Mouse (Mus musculus) MEL-GATA-1-ER (cell line): Measurements from ENCODE around the gene Scin.
A peak's percentile ranks its signal among the peaks of the same experiment; 100 is the strongest.

ENCODE experiments used
- DNase-seq: peaks from one replicate; pipeline ENCODE4 v3.0.0-alpha.2; 2012; ENCODE audit warnings: low read depth; ENCODE audit errors: extremely low read depth

Scin gene

DNA sequence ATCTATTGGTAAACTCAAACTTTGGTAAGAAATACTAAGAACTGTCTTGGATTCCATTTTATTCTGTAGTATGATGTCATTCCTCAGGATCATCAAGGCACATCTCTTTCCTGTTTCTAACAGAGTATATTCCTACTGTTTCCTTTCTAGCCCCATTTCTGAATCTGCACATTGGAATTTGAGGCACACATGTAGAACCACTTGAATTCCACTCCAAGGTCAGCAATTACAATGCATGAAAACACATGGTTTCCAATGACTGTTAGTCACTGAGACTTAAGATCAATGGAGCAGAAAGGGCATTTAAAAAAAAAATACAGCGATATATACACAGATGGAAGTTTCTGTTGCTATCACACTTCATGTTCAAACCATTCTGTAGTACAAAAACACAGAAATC lies 24.8 kb downstream of the Scin start:
- DNase-seq = no peak

DNA sequence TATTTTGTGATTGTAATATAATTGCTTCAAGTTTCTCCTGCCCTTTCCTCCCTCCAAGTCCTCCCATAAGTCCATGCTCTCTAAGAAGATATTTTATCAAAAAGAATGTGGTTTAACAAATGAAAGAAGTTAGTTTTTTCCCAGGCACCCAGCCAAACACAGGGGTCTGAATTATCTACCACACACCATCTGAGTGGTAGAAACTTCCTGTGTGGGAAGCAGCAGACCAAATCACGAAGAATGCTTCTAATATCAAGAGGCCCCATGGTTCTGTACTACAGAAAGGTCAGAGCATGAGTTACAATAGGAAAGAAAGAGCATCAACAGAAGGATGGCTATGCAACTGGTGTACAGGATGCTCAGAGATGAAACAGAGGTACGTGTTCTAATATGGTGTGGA lies 25.9 kb downstream of the Scin start:
- peak; percentile 86 for DNase-seq

DNA sequence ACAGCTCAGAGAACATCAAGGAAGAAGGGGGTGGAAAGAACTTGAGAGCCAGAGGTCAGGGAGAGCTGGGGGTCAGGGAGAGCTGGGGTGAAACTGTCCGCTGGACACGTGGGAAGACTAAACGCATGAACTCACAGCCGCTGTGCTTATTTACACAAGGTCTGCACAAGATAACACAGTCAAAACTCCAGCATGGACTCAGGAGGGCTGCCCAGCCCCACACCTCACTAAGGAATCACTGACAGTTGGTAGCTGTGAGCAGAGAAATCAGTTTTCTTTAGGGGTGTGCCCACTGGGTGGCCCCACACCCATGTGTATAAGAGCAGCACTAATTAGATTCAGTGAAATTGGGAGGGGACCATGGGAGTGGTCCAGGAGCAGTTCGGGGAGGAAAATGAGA lies 27.2 kb downstream of the Scin start:
- no peak for DNase-seq

DNA sequence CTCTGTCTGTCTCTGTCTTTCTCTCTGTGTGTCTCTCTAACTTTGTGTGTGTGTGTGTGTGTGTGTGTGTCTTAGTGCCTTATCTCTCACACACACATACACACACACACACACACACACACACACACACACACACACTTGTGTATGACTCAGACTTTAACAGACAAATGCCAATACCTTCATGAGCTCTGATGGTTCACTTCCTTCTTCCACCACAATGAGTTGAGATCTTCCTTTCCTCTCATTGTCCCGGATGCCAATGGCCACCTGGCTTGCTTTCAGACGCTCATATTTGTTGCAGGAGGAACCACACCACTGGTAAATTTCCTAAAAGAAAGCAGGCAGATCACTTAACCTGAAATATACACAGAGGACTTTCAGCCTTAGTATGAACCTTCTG lies 29.3 kb downstream of the Scin start:
- no peak for DNase-seq

DNA sequence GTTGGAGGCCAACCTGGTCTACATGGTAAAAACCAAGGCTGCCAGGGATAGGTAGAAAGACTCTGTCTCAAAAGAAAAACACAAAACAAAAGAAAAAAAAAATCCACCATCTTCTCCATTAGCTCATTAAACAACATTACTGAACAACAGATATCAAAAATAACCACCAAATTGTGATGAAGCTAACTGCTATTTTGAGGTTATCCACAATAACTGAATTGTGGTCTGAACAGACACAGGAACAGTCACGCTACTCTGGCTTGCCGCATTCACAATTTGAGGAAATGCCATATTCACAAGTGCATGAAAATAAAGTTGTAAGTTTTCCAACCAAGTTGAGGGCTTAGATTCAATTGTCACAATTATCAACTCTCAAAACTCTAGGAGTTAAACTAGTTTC lies 31.7 kb downstream of the Scin start:
- peak; percentile 34 for DNase-seq

DNA sequence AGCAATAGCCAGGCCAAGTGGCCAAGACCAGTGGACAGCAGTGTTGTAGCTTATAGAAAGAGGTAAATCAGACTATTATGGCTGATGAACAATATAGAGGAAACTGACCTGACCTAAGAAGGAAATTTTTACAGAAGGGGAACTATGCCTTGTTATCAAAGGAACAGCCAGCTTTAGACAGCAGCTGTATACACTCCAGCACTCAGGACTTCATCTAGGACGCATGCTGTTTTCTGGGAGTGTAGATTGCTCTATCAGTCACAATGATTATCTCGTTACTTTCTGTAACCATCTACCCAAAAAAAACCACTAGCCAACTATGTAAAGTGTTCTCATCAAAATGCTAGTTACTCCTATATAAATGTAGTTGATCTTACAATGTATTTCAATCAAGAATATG lies 34.6 kb downstream of the Scin start:
- peak; percentile 43 for DNase-seq

DNA sequence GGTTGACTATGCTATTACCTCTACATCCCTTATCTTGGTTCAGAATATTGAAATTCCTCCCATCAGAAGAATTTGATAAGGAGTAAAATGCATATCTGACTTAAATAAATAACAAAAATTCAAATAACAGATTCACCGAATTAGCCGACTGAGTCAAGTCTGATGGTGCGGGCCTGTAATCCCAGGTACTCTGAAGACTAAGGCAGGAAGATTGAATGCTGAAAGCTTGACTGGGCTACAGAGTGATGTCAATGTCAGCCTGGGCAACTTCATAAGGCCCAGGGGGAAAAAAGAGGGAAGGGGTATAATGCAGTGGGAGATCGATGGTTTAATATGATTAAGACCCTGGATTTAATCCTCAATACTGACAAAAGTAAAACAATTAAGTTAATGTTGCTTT lies 36.6 kb downstream of the Scin start:
- DNase-seq = no peak

DNA sequence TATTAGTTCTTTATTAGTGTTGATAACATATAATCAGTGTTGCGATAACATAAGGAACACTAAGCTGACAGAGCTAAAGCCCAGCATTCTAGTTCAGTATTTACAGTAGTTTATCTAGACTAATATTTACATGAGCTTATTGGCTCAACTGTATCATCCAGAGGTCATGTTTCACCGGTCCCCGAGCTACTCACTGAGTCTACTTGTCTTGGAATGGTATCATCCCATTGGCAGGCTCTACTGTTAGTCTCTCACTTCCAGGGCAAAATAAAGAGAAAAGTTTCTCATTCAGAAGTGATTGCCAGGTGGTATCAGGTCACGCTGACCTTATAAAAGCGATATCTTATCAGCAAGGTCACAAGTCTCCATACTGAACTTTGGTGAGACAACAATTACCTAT lies 37.0 kb downstream of the Scin start:
- no peak for DNase-seq

DNA sequence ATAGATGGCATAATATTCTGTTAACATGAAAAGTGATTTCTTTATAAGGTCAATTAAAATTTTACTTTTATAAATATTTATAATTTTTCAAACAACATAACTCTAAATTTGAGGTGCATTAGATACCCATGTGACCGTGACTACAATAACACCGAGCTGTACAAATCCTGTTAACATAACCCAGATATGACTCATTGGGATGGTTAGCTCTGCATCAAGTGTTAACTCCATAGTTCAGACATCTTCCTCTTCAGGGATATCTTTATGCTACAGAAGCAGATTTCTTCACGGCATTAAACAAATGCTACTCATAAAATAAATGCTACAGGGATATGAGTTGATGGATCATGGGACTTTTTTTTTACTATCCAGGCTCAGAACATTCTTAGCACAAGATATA lies 37.6 kb downstream of the Scin start:
- no peak for DNase-seq

DNA sequence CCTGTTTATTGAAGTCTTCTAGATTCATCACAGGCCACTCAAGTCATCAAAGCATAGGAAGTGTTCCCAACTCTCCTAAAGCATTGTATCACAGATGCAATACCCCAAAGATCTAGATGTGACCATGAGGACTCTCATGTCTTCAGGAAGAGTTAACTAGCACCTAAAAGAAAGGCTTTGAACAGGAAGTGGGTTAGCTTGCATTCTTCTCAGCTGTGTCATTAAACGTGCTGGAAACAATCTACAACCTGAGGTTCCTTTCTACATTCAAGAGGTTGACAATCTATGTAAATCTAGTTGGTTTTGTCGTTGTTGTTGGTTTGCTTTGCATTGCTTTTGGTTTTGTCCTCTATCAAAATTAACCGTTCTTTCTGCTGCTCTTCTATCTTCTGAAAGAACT lies 44.0 kb downstream of the Scin start:
- DNase-seq = no peak

DNA sequence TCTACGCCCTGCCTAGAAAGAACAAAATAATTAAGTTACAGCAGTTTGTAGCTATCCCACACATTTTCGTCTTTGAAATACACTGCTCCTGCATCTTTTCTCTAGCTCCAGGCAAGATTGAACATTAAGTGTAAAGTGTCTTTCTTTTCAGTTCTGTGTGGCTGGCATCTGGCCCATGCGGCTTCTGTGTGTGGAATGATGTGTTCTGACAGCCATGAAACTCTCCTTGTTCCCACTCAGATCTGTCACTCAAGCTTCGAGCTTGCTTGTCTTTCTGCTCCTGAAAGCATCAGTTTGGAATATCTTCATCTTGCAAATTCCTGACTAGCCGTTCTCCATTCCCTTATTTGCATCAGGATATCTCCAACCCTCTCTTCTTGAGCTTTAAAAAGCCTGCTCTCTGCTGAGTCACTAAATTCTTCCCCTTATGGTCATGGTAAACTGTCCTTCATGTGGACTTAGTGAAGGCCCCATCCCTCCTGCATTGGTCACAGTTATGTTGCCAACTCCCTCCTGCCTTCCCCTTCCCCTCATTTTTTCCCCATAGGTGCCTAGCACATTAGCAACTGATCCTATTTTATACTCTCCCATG lies 48.2 kb downstream of the Scin start:
- no peak for DNase-seq

DNA sequence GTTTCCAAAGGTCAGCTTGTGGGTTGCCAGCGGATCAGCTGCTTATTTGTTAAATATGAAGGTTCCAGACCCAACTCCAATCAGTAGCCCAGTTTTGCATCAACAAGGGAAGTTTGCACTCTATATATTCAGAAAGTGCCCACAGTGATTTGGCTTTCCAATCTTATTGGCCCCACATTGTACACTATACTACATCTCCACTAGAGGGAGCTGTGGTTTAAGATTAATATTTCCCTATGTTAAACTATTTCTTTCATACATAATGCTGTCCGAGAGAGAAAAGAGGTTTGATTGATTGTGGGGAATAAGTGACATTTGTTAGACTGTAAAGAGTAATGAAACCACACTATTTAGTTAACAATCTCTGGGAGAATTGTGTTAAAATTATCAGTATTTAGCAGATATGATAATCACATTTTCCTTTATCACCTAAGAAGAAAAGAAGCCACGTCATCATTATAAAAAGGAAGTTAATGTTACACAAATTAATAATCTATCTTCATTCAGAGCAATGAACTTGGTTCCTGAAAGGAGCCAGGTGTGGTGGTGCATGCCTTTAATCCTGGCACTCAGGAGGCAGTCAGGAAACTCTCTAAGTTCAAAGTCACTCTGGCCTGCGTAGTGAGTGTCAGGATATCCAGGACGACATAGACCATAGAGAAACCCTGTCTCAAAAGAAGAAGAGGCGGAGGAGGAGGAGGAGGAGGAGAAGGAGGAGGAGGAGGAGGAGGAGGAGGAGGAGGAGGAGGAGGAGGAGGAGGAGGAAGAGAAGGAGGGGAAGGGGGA lies 51.4 kb downstream of the Scin start:
- DNase-seq = peak; percentile 36

DNA sequence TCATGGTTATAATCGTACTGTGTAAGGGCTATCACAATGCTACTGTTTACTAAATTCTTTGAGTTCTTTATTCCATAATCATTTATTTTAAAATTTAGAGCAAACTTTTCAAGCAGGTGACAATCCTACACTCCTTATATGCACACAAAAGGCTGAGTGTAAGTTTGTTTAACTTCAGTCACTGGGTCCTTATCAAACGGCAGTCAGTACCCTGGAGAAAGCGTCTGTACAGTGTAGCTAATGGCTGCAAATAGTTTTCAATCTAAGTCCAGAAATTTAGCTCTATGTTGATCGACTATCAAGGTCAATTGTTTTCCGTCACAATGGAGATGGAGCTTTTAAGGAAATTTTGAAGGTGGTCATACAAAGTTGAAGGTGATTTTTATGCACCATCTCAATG lies 52.0 kb downstream of the Scin start:
- DNase-seq = no peak

DNA sequence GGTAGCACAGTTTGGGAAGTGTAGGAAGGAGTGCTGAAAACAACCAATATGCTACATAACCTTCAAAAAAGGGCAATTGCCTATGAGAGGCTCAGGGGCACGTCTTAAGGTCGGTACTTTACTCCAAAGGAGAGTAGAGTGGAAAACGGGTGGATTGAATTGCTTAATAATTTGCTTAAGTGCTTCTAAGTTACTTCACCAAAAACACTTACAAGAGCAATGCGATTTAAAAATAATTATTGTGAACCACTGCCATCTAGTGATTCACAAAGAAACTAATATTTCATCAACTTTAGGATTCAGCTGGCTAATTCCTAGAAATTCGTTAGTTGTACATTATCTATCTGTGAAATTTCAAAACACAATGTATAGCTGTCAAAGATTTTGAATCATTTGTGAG lies 60.4 kb downstream of the Scin start:
- DNase-seq = no peak

DNA sequence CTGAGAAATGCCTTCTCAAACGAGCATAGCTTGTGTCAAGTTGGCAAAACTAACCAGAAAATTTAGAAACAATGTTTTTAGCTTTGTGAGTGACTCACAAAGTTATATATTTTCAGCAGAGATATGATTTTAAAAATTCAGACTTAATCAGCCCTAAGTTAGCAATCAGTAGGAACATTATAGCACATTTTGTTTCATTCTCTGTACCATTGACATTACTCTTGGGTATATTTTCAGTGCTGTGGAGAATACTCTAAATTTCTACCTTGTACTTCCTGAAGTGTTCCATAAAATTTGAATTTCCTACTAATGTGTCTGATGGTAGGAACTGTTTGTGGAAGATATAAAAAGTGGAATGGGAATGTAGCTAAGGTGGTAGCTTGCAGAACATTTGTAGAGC lies 87.0 kb downstream of the Scin start:
- DNase-seq = no peak

DNA sequence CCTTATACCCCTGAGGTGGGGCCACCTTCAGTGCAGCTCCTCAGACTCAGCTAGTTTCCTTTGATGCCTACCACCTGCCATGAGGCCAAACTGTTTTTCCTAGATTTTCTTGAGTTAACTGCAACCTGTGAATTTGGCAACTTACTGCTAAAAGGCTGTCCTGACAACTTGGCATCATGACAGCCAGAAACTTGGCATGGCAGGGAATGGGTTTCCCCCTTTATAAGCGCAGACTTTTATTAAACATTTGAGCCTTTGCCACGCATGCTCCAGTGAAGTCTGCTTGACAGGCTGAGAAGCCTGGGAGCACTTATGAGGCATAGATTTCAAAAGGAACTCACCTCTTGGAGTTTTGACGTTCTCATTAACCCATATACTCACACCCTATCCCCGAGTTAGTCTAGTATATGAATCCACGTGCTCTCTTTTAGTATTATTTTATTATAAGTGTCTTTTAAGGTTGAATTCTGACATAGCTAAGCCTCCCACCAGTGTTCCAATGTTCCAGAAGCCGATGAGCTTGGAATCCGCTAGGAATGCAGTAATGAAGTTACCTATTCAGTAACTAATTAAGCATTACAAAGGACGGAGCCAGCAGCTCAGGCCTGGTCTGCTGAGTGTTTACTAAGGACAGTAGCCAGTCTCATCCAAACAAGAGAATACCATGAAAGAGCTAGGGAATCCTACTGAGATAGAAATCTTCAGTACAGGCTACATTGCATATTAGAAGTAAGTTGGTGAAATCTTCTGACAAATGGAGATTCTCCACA lies 90.0 kb downstream of the Scin start:
- DNase-seq = no peak

DNA sequence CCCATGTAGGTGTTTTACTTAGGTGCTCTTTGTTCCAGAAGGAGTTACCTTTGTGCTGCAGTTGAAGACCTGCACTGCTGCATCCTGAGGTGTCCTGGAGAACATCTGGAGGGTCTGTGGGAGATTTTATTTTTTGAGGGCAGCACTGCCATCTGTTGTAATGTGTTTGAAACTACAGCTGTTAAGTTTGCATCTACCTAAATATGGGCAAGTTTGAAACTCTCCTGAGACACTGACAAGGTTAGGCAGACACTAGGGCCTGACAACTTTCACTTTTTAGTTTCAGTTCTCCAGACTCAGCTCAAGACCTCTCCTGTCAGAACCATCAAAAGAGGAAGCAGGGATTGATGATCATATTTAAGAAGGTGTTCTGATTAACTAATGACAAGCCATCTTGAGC lies 94.0 kb downstream of the Scin start:
- peak; percentile 44 for DNase-seq

DNA sequence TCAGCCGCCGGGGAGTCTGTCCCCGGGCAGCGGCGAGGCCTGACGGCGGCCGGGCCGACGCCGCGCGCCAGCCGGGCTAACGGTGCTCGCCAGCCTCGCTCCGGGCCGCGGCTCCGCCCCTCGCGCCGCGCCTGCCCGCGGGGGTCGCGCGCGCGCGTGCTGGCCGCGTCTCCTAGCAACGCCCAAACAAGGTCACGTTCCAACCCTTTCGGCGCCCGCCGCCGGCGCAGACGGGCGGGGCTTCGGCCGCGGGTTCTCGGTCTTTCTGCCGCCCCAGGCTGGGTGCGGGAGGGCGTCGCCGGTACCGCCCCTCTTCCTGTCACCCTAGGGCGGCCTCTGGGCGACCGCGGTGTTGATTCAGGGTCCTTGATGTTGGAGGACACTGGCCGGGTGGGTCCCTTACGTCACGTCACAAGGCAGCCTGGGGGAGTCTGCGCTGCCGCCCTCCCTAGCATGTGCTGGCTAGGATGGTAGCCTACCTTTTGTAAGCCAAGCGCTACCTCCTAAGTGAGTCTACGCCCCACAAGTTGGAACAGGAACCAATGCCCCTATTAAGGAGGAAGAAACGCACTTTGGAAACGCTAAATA lies 96.1 kb downstream of the Scin start, which contains the start of gene Arl4a:
Gene Arl4a (minus strand): TSS at position 150 of the 588 bp plus-strand sequence.
- DNase-seq = peak; percentile 65

DNA sequence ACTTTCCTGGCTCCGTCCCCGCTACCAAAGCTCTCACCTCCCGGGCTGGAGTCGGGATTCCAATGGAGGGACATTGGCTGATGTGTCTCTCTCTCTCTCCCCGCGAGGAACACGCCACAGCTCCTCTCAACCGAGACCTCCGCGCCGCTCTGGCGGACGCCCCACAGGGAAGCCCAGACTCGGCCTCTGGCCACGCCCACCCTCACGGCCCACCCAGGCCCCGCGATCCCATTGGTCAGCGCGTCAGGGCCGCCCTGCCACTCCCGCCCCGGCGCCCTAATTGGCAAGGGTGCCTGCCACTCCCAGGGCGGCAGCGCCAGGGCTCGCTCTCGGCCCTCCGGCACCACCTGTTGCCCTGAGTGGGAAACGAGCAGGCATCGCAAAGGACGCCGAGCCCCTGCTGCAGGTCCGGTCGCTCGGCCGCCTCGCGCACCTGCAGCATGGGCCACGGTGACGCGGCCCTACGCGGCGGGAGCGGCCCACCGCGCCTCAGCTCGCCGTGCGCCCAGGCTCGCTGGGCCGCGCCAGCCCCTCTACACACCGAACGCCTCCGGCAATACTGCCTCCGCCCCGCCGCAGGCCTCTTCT lies 96.7 kb downstream of the Scin start:
- DNase-seq = peak; percentile 67

DNA sequence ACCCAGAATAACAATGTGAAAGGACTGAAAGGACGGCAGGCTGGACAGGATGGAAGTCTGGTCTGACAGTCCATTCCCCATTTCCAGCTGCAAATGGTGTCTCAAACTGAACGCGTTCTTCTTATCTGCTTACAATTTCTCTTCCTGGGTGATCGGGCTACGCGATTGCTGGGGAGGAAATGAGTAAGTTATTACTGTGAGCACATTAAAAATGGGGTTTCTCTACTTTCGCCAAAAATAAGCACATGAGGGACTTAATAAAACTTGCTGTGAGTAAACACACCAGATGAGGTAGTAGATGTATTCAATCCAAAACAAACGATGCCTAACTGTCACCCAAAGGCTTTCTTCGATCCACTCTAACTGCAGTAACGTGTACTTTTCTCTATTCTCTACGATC lies 97.4 kb downstream of the Scin start:
- DNase-seq = peak; percentile 30

DNA sequence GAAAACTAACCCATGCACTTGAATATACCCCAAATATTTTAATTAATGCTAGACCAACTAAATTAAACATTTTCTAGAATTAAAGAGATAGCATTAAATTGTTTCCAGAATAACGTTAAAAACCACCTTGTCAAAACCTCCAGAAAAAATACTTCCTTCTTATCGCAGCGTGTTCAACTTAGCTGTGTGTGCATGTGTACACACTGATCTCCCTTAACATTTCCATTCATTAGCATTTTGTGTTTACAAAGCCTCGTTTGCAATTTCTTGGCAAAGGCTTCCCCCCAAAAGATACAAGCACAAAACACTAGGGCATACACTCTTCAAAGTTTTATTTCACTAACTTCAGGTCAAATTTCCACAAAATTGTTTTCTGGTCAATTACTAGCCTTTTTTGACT lies 98.5 kb downstream of the Scin start:
- no peak for DNase-seq

DNA sequence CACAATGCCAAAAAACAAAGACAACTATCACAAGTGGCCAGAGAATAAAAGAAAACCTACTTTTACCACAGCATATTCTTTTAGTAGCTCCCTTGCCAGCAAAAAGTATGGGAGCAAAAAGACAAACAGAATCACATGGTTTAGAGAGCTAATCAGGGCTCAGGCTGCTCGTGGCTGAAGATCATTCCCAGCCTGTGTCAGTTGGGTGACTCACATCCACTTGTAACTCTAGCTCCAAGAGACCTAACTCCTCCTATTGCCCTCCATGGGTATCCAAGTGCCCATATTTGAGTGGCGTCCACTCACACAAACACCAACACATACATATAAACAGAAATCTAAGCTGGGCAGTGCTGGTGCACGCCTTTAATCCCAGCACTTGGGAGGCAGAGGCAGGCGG lies 104.8 kb downstream of the Scin start:
- no peak for DNase-seq
